Mouse (Mus musculus): Measurements from ENCODE around the gene Gm20826.
"Not testable (repeated sequence)": the region's sequence is repeated elsewhere in the genome, so short reads cannot be mapped to it uniquely, and the experiment has no call there.

Gene Gm20826

DNA sequence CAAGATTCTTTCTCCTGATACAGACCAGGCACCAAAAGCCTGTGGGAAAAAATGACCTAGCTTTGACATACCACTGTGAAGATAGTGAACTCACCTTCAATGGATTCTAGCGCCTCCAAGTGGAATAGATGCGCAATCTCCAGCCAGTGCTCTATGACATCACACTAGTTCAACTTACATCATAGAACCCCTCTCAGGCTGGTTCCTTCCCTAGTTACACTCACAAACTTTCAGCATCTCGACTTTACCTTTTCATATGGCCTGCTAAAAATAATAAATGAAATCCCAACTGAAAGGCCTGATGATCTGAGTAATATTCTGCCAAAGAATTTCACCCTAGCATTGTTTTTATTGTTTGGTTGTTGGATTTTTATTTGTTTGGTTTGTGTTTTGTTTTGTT lies at the start of gene Gm20826:
TSS of gene Gm20826 (minus strand) at position 101 of the 400 bp plus-strand sequence.
- DNase-seq (ENCODE audit: low read depth, low spot score) = not testable (repeated sequence)
